Mouse (Mus musculus): ENCODE measurements around the gene Dolpp1.

Gene Dolpp1

GRCm38 (mm10) chr2:30377721-30378120 lies 14.3 kb upstream of the Dolpp1 start:
- DNase-seq (ENCODE audit: inconsistent ontology term) = no peak

- no peak for DNase-seq (ENCODE audit: inconsistent ontology term)
Observed at GRCm38 (mm10) chr2:30379307-30379706, 12.7 kb upstream of the Dolpp1 start.

- DNase-seq (ENCODE audit: inconsistent ontology term) = no peak
Observed at GRCm38 (mm10) chr2:30380564-30381376, 11.3 kb upstream of the Dolpp1 start.

- no peak for DNase-seq (ENCODE audit: inconsistent ontology term)
Observed at GRCm38 (mm10) chr2:30381377-30381725, 10.7 kb upstream of the Dolpp1 start.

GRCm38 (mm10) chr2:30384814-30385213 lies 7.2 kb upstream of the Dolpp1 start:
- DNase-seq (ENCODE audit: inconsistent ontology term) = no peak

- no peak for DNase-seq (ENCODE audit: inconsistent ontology term)
Observed at GRCm38 (mm10) chr2:30385591-30385990, 6.5 kb upstream of the Dolpp1 start.

- DNase-seq (ENCODE audit: inconsistent ontology term) = no peak
Observed at GRCm38 (mm10) chr2:30386913-30387312, 5.1 kb upstream of the Dolpp1 start.

GRCm38 (mm10) chr2:30389000-30389399 lies 3.1 kb upstream of the Dolpp1 start:
- DNase-seq (ENCODE audit: inconsistent ontology term) = no peak

GRCm38 (mm10) chr2:30392577-30393369 lies 719 bp downstream of the Dolpp1 start:
- peak; percentile 95 for DNase-seq (ENCODE audit: inconsistent ontology term)

- DNase-seq (ENCODE audit: inconsistent ontology term) = no peak
Observed at GRCm38 (mm10) chr2:30393370-30393656, 1.3 kb downstream of the Dolpp1 start.

- DNase-seq (ENCODE audit: inconsistent ontology term) = no peak
Observed at GRCm38 (mm10) chr2:30395757-30396156, 3.7 kb downstream of the Dolpp1 start.

GRCm38 (mm10) chr2:30396246-30396645 lies 4.2 kb downstream of the Dolpp1 start:
- DNase-seq (ENCODE audit: inconsistent ontology term) = no peak

- DNase-seq (ENCODE audit: inconsistent ontology term) = no peak
Observed at GRCm38 (mm10) chr2:30397986-30398512, 6.0 kb downstream of the Dolpp1 start.

- peak; percentile 56 for DNase-seq (ENCODE audit: inconsistent ontology term)
Observed at GRCm38 (mm10) chr2:30399191-30400171, 7.4 kb downstream of the Dolpp1 start.

GRCm38 (mm10) chr2:30401581-30401980 lies 9.5 kb downstream of the Dolpp1 start:
- DNase-seq (ENCODE audit: inconsistent ontology term) = no peak

GRCm38 (mm10) chr2:30402351-30402826 lies 10.3 kb downstream of the Dolpp1 start:
- DNase-seq (ENCODE audit: inconsistent ontology term) = no peak

- DNase-seq (ENCODE audit: inconsistent ontology term) = no peak
Observed at GRCm38 (mm10) chr2:30402843-30403242, 10.8 kb downstream of the Dolpp1 start.

- no peak for DNase-seq (ENCODE audit: inconsistent ontology term)
Observed at GRCm38 (mm10) chr2:30403870-30404269, 11.8 kb downstream of the Dolpp1 start.

- DNase-seq (ENCODE audit: inconsistent ontology term) = no peak
Observed at GRCm38 (mm10) chr2:30407221-30407620, 15.2 kb downstream of the Dolpp1 start.

- DNase-seq (ENCODE audit: inconsistent ontology term) = no peak
Observed at GRCm38 (mm10) chr2:30407778-30408177, 15.7 kb downstream of the Dolpp1 start.

- no peak for DNase-seq (ENCODE audit: inconsistent ontology term)
Observed at GRCm38 (mm10) chr2:30408452-30409100, 16.5 kb downstream of the Dolpp1 start.

All from Muller cell, postnatal 12 days (primary cell).